Mouse (Mus musculus): ENCODE results near the gene Itih5.

DNA sequence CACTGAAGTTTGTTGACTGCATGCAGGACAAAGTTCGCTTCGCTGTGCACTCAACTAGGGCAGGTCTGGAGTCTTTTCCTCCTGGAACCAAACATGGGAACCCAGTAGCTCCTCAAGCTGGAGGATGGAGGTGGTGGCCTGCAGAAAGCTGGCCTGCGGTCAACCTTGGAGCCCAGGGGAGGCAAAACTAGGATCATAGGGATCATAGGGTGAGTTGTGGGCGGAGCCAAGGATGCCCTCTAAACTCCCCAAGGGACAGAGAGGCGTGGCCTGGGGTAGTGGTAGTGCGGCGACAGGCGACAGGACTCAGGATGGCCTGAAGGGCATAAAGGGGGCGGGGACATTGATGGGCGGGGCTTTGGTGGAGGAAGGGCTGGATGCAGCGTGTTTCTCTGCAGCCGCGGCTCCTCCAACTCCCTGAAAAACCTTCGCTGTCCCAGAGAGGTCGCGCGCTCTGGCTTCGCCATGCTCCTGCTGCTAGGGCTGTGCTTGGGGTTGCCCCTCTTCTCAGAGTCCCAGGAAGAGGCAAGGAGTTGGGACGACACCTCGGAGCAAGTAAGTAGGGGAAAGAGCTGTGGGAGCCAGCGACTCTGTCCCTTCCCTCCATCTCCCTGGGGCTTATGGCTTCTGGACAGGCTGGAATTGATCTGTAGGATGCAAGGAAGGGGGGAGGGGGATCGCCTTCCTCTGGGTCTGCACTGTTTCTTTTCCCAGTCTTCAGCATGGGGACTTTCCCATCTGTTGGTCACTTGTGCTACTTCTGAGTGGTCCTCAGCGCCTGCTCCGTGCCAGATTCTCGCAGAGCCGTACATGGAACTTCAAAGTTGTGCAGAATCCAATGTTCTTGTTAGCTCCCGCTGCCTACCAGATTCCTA lies at the start of gene Itih5:
- TF ChIP-seq CTCF (IDR thresholded peaks at IDR 0.05; ENCODE audit: control insufficient read depth, insufficient read depth, insufficient replicate concordance, low read depth, low read length) (no peak), POLR2A (IDR thresholded peaks at IDR 0.05; ENCODE audit: control insufficient read depth, low read depth, low read length) (no peak)

Measured in testis, adult 2 months (tissue).